Comparison of ENCODE assay signal across 15 mouse cellular contexts in genomic region chr2:129623771-129624170, GRCm38 (mm10). TPM values are rescaled to one million over a fixed set of nuclear protein-coding genes. Genes with fewer than 3 reads are reported as not detected.
DNase-seq lines count a peak whose midpoint lies in the region; TF ChIP-seq lines count a peak whose summit lies in the region.
"Had no signal": no experiment of that assay in that cellular context is flagged by ENCODE, and none has a peak within 500 bp of the region (broad histone marks: within the 10 kb centered on the region; RNA-seq: fewer than 3 reads in every experiment).

No protein-coding gene starts in this region.

- 90% methylated on average over 7 of the region's 7 CpGs for WGBS in cerebellum, adult 2 months
- WGBS in thymus, adult 2 months = 94% methylated on average over 7 of the region's 7 CpGs

- no peak overlapping the region for H3K27ac ChIP-seq in cerebellum, adult 2 months (ENCODE audit: insufficient read depth, low read length)
- no peak overlapping the region for H3K27ac ChIP-seq in thymus, adult 2 months (ENCODE audit: control insufficient read depth, insufficient read depth, low read length)
- H3K27ac ChIP-seq: embryonic facial prominence, embryonic 12.5 days; heart, embryonic 13.5 days had no signal

- no peaks in the 10 kb centered on the region for H3K27me3 ChIP-seq in cerebellum, adult 2 months (ENCODE audit: control insufficient read depth, insufficient read depth, low read length)
- no peaks in the 10 kb centered on the region for H3K27me3 ChIP-seq in thymus, adult 2 months (ENCODE audit: control insufficient read depth, insufficient read depth, low read length)
- H3K27me3 ChIP-seq: CH12.LX; embryonic facial prominence, embryonic 12.5 days; heart, embryonic 13.5 days had no signal

- TF ChIP-seq POLR2A in cerebellum, adult 2 months (IDR thresholded peaks at IDR 0.05; ENCODE audit: borderline replicate concordance, insufficient read depth, low read length) = no peak
- no peak for TF ChIP-seq POLR2A in thymus, adult 2 months (IDR thresholded peaks at IDR 0.05; ENCODE audit: control insufficient read depth, extremely low read depth, insufficient read depth, low read length, poor library complexity)

- no peaks in the 10 kb centered on the region for H3K36me3 ChIP-seq in thymus, adult 2 months (ENCODE audit: control insufficient read depth, insufficient read depth, low read length)

- DNase-seq in cerebellum, adult 11-12 months = peak; percentile 14
- DNase-seq in cerebellum, adult 2 months = no peak
- DNase-seq in layer of hippocampus, adult 11-12 months (ENCODE audit: low spot score) = peak; percentile 73
- no peak for DNase-seq in layer of hippocampus, postnatal 25 days (ENCODE audit: extremely low spot score in 1 of 2, low spot score in 1 of 2)
- DNase-seq in testis, postnatal 10 days (ENCODE audit: low spot score) = peak; percentile 14
- DNase-seq in testis, postnatal 14 days (ENCODE audit: low spot score) = no peak
- DNase-seq in thymus, adult 2 months = no peak
- no peak for DNase-seq in adrenal gland, postnatal 10 days
- DNase-seq: adrenal gland, postnatal 25 days; liver; thymus, postnatal 14 days had no signal

- TF ChIP-seq CTCF in cerebellum, adult 2 months (IDR thresholded peaks at IDR 0.05; ENCODE audit: borderline replicate concordance, insufficient read depth, low read depth, low read length) = no peak
- no peak for TF ChIP-seq CTCF in thymus, adult 2 months (IDR thresholded peaks at IDR 0.05; ENCODE audit: borderline replicate concordance, control insufficient read depth, extremely low read depth, insufficient read depth, low read length, poor library complexity)

- no peak overlapping the region for H3K4me3 ChIP-seq in cerebellum, adult 2 months (replicated peaks; ENCODE audit: insufficient read depth, low read depth, low read length)
- no peak overlapping the region for H3K4me3 ChIP-seq in thymus, adult 2 months (ENCODE audit: control insufficient read depth, insufficient read depth, low read length)
- H3K4me3 ChIP-seq: embryonic facial prominence, embryonic 12.5 days; heart, embryonic 13.5 days; myocyte had no signal

- H3K4me1 ChIP-seq in cerebellum, adult 2 months (ENCODE audit: control insufficient read depth, insufficient read depth, low read length) = peaks cover 59% of the 10 kb centered on the region
- H3K4me1 ChIP-seq in thymus, adult 2 months (replicated peaks; ENCODE audit: control insufficient read depth, insufficient read depth, low read length) = no peaks in the 10 kb centered on the region
- H3K4me1 ChIP-seq: embryonic facial prominence, embryonic 12.5 days had no signal

RNA-seq across cellular contexts. Expression of gene Sirpa, which starts 31.1 kb away (rescaled TPM):
- 235 and 254 TPM in 2 replicates for polyA plus RNA-seq in cerebellum, adult 2 months (2012; rRNA removed)
- total RNA-seq in layer of hippocampus, postnatal 25 days (2021) = 100 to 1,000 TPM; 284 to 286 TPM
- 56.0 and 63.1 TPM in 2 replicates for polyA plus RNA-seq in thymus, adult 2 months (2012; rRNA removed)
- total RNA-seq in adrenal gland, postnatal 10 days (2021) = 10 to 100 TPM; 44.6 to 56.1 TPM

Comparison
In these comparisons a context has a peak if more than half of its experiments do, and no peak if none do; other contexts are left out.
1. DNase-seq: peak in cerebellum, adult 11-12 months (single experiment), layer of hippocampus, adult 11-12 months (single experiment) and testis, postnatal 10 days (single experiment); none in cerebellum, adult 2 months (0 of 2), layer of hippocampus, postnatal 25 days (0 of 2), testis, postnatal 14 days (single experiment), thymus, adult 2 months (single experiment) and adrenal gland, postnatal 10 days (single experiment).
2. RNA of gene Sirpa, which starts 31.1 kb away (total RNA-seq): 284 to 286 TPM in layer of hippocampus, postnatal 25 days; 44.6 to 56.1 TPM in adrenal gland, postnatal 10 days; every median in the first group is over 4 times any median in the second.